Mouse (Mus musculus): ENCODE data around the gene Olfr1404. TPM values are rescaled to one million over a fixed set of nuclear protein-coding genes. Genes with fewer than 3 reads are reported as not detected.

Gene Olfr1404
- polyA plus RNA-seq, 1 experiment from 2014 or later = not detected

DNA sequence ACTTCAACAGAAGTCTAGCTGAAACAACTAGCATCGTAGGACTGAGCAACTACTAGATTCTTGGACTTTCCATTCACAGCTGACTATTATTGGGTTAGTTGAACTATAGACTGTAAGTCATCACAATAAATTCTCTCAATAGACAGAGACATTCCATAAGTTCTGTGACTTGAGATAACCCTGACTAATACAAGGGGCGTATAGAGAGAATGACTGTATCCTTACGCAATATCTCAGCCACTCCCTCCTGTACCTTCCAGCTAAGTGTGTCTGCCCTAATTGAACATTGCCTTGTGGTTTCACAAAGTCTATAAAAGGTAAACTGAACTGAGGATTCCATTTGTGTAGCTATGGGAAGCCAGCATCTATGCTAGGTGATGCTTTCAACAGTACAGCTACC is 37.7 kb downstream of the Olfr1404 start:
- ATAC-seq (ENCODE audit: low read depth) = no peak
- Histone ChIP-seq H3K27ac (ENCODE audit: low read length) (no peak overlapping the region), H3K9me3 (ENCODE audit: control insufficient read depth, low read length) (no peaks in the 10 kb centered on the region), H3K9ac (ENCODE audit: low read length) (no peak overlapping the region), H3K4me1 (replicated peaks; ENCODE audit: control insufficient read depth, insufficient read depth, low read length) (no peaks in the 10 kb centered on the region), H3K27me3 (ENCODE audit: control insufficient read depth, insufficient read depth, low read depth, low read length) (no peaks in the 10 kb centered on the region), H3K4me2 (ENCODE audit: low read depth, low read length) (no peak overlapping the region), H3K4me3 (ENCODE audit: low read length) (no peak overlapping the region), H3K36me3 (ENCODE audit: control insufficient read depth, insufficient read depth, low read length) (no peaks in the 10 kb centered on the region)
- 87% methylated on average over 3 of the region's 3 CpGs for WGBS

DNA sequence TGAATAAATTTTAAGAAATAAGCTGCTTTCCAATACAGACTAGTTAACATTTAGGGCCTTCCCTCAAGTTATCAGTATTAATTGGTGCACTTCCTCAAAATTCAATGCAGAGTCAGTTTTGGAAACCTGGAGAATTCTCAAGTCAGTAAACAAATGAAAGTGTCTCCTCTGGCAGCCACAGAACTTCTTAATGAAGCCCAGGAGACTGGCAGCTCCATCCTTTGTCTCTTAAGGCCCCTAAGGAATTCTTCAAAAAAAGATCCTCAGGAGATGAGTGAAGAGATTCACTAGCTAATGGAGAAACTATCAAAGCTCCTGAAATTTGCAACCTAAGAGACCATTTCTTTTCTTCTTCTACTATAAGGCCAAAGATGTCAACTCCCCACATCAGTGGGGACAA is 53.5 kb downstream of the Olfr1404 start, which contains the start of gene Olfr418:
Olfr418 (plus strand) TSS at position 301 of the 400 bp plus-strand sequence.
- Histone ChIP-seq H3K36me3 (ENCODE audit: control insufficient read depth, insufficient read depth, low read length) (no peaks in the 10 kb centered on the region), H3K4me1 (replicated peaks; ENCODE audit: control insufficient read depth, insufficient read depth, low read length) (no peaks in the 10 kb centered on the region), H3K9me3 (ENCODE audit: control insufficient read depth, low read length) (no peaks in the 10 kb centered on the region), H3K27me3 (ENCODE audit: control insufficient read depth, insufficient read depth, low read depth, low read length) (no peaks in the 10 kb centered on the region), H3K4me3 (ENCODE audit: low read length) (no peak within 1 kb of the TSS), H3K27ac (ENCODE audit: low read length) (no peak within 1 kb of the TSS), H3K9ac (ENCODE audit: low read length) (no peak within 1 kb of the TSS), H3K4me2 (ENCODE audit: low read depth, low read length) (no peak within 1 kb of the TSS)
- ATAC-seq (ENCODE audit: low read depth) = no peak

Other genes starting within 250 kb of the Olfr1404 start
- not detected in 2 replicates for gene Olfr1408, start 75.0 kb upstream of the Olfr1404 start, polyA plus RNA-seq (2015; fragmentation: Nextera tagmentation; extraction: Ambion mirVana)
- gene Olfr1406, start 21.8 kb upstream of the Olfr1404 start, polyA plus RNA-seq (2015; fragmentation: Nextera tagmentation; extraction: Ambion mirVana) = not detected in 2 replicates
- gene Olfr218, start 14.6 kb upstream of the Olfr1404 start, polyA plus RNA-seq (2015; fragmentation: Nextera tagmentation; extraction: Ambion mirVana) = not detected in 2 replicates
- 0.21 TPM in 1 of 2 replicates, not detected in the other for gene Fcer1a, start 14.8 kb downstream of the Olfr1404 start, polyA plus RNA-seq (2015; fragmentation: Nextera tagmentation; extraction: Ambion mirVana)
- gene Olfr418, start 53.6 kb downstream of the Olfr1404 start, polyA plus RNA-seq (2015; fragmentation: Nextera tagmentation; extraction: Ambion mirVana) = not detected in 2 replicates
- gene Mptx2, start 65.4 kb downstream of the Olfr1404 start, polyA plus RNA-seq (2015; fragmentation: Nextera tagmentation; extraction: Ambion mirVana) = not detected in 2 replicates
- gene Ackr1, start 121.4 kb downstream of the Olfr1404 start, polyA plus RNA-seq (2015; fragmentation: Nextera tagmentation; extraction: Ambion mirVana) = 0.21 and 0.73 TPM in 2 replicates
- 1.3 and 2.6 TPM in 2 replicates for gene Aim2, start 138.5 kb downstream of the Olfr1404 start, polyA plus RNA-seq (2015; fragmentation: Nextera tagmentation; extraction: Ambion mirVana)
- gene Cadm3, start 155.3 kb downstream of the Olfr1404 start, polyA plus RNA-seq (2015; fragmentation: Nextera tagmentation; extraction: Ambion mirVana) = 0.87 and 0.94 TPM in 2 replicates

Data from lung, embryonic 16.5 days (tissue).